Mouse (Mus musculus): Measurements from ENCODE around the gene Elmo3. TPM values are rescaled to one million over a fixed set of nuclear protein-coding genes. Genes with fewer than 3 reads are reported as not detected.

Elmo3 gene
- 1.3 and 1.5 TPM in 2 replicates for polyA plus RNA-seq (2016; fragmentation: Nextera tagmentation; extraction: Ambion mirVana)

GRCm38 (mm10) chr8:105305211-105306145 lies at the start of gene Elmo3:
TSS of gene Elmo3 (plus strand) at chr8:105305601.
- no peaks in the 10 kb centered on the region for H3K27me3 ChIP-seq (ENCODE audit: low read depth, poor library complexity, severe bottlenecking)
- peak; percentile 42 for DNase-seq (ENCODE audit: low spot score)
- H3K36me3 ChIP-seq = peaks cover 95% of the 10 kb centered on the region
- no peaks in the 10 kb centered on the region for H3K9me3 ChIP-seq (replicated peaks)
- WGBS = 9% methylated on average over 30 of the region's 30 CpGs
- H3K4me1 ChIP-seq = peaks cover 14% of the 10 kb centered on the region
- H3K27ac ChIP-seq (replicated peaks) = peak within 1 kb of the TSS; percentile 61
- peak within 1 kb of the TSS; percentile 42 for H3K4me3 ChIP-seq

- H3K27me3 ChIP-seq (ENCODE audit: low read depth, poor library complexity, severe bottlenecking) = peaks cover 81% of the 10 kb centered on the region
- peaks cover 9% of the 10 kb centered on the region for H3K36me3 ChIP-seq
- H3K4me3 ChIP-seq = no peak overlapping the region
- WGBS = 70% methylated on average over 7 of the region's 7 CpGs
- H3K4me1 ChIP-seq = peaks cover 39% of the 10 kb centered on the region
- H3K9me3 ChIP-seq (replicated peaks) = no peaks in the 10 kb centered on the region
- DNase-seq (ENCODE audit: low spot score) = no peak
- no peak overlapping the region for H3K27ac ChIP-seq (replicated peaks)
Observed at GRCm38 (mm10) chr8:105257318-105258114, 47.9 kb upstream of the Elmo3 start.

- no peaks in the 10 kb centered on the region for H3K36me3 ChIP-seq
- WGBS = 1% methylated on average over 55 of the region's 55 CpGs
- no peaks in the 10 kb centered on the region for H3K9me3 ChIP-seq (replicated peaks)
- H3K27me3 ChIP-seq (ENCODE audit: low read depth, poor library complexity, severe bottlenecking) = peaks cover 97% of the 10 kb centered on the region
- H3K4me3 ChIP-seq = peak overlapping the region; percentile 51
- peaks cover 36% of the 10 kb centered on the region for H3K4me1 ChIP-seq
- H3K27ac ChIP-seq (replicated peaks) = no peak overlapping the region
- DNase-seq (ENCODE audit: low spot score) = peak; percentile 69
Observed at GRCm38 (mm10) chr8:105258911-105259720, 46.3 kb upstream of the Elmo3 start.

GRCm38 (mm10) chr8:105259721-105260320 lies 45.6 kb upstream of the Elmo3 start:
- no peaks in the 10 kb centered on the region for H3K9me3 ChIP-seq (replicated peaks)

GRCm38 (mm10) chr8:105260371-105261099 lies 44.9 kb upstream of the Elmo3 start:
- no peaks in the 10 kb centered on the region for H3K36me3 ChIP-seq
- H3K4me3 ChIP-seq = no peak overlapping the region
- peaks cover 100% of the 10 kb centered on the region for H3K27me3 ChIP-seq (ENCODE audit: low read depth, poor library complexity, severe bottlenecking)
- no peaks in the 10 kb centered on the region for H3K9me3 ChIP-seq (replicated peaks)
- WGBS = 63% methylated on average over 7 of the region's 7 CpGs
- no peak for DNase-seq (ENCODE audit: low spot score)
- H3K27ac ChIP-seq (replicated peaks) = no peak overlapping the region
- H3K4me1 ChIP-seq = peaks cover 33% of the 10 kb centered on the region

More at GRCm38 (mm10) chr8:105259721-105260320, 45.6 kb upstream of the Elmo3 start:
- 4% methylated on average over 30 of the region's 30 CpGs for WGBS
- Histone ChIP-seq H3K4me3 (peak overlapping the region; percentile 51), H3K27ac (replicated peaks) (no peak overlapping the region), H3K27me3 (ENCODE audit: low read depth, poor library complexity, severe bottlenecking) (peaks cover 100% of the 10 kb centered on the region), H3K4me1 (peaks cover 37% of the 10 kb centered on the region), H3K36me3 (no peaks in the 10 kb centered on the region)
- DNase-seq (ENCODE audit: low spot score) = peak; percentile 86

GRCm38 (mm10) chr8:105261326-105261980 lies 43.9 kb upstream of the Elmo3 start:
- Histone ChIP-seq H3K4me1 (peaks cover 32% of the 10 kb centered on the region), H3K4me3 (no peak overlapping the region), H3K36me3 (no peaks in the 10 kb centered on the region), H3K9me3 (replicated peaks) (peaks cover 5% of the 10 kb centered on the region), H3K27me3 (ENCODE audit: low read depth, poor library complexity, severe bottlenecking) (peaks cover 100% of the 10 kb centered on the region), H3K27ac (replicated peaks) (no peak overlapping the region)
- WGBS = 86% methylated on average over 12 of the region's 12 CpGs
- no peak for DNase-seq (ENCODE audit: low spot score)

- Histone ChIP-seq H3K4me3 (peak overlapping the region; percentile 62), H3K36me3 (no peaks in the 10 kb centered on the region), H3K9me3 (replicated peaks) (peaks cover 7% of the 10 kb centered on the region), H3K27me3 (ENCODE audit: low read depth, poor library complexity, severe bottlenecking) (peaks cover 100% of the 10 kb centered on the region), H3K4me1 (peaks cover 37% of the 10 kb centered on the region), H3K27ac (replicated peaks) (no peak overlapping the region)
- 38% methylated on average over 16 of the region's 16 CpGs for WGBS
- DNase-seq (ENCODE audit: low spot score) = no peak
Observed at GRCm38 (mm10) chr8:105263244-105263912, 42.0 kb upstream of the Elmo3 start.

GRCm38 (mm10) chr8:105264024-105264982 lies 41.1 kb upstream of the Elmo3 start, which contains the start of the genes Tradd and Fbxl8:
TSS of gene Tradd (minus strand) at chr8:105264609.
TSS of gene Fbxl8 (plus strand) at chr8:105264648.
- H3K27ac ChIP-seq (replicated peaks) = peak within 1 kb of the TSS; percentile 28; the same call in 1 of the 2 replicates
- peaks cover 7% of the 10 kb centered on the region for H3K9me3 ChIP-seq (replicated peaks)
- peaks cover 37% of the 10 kb centered on the region for H3K4me1 ChIP-seq
- H3K27me3 ChIP-seq (ENCODE audit: low read depth, poor library complexity, severe bottlenecking) = peaks cover 100% of the 10 kb centered on the region
- H3K4me3 ChIP-seq = peak within 1 kb of the TSS; percentile 62
- WGBS = 2% methylated on average over 54 of the region's 54 CpGs
- no peaks in the 10 kb centered on the region for H3K36me3 ChIP-seq
- peak; percentile 72 for DNase-seq (ENCODE audit: low spot score)

GRCm38 (mm10) chr8:105265128-105265527 lies 40.3 kb upstream of the Elmo3 start:
- Histone ChIP-seq H3K27ac (replicated peaks) (no peak overlapping the region), H3K27me3 (ENCODE audit: low read depth, poor library complexity, severe bottlenecking) (peaks cover 100% of the 10 kb centered on the region), H3K9me3 (replicated peaks) (peaks cover 7% of the 10 kb centered on the region), H3K4me3 (peak overlapping the region; percentile 62), H3K36me3 (no peaks in the 10 kb centered on the region), H3K4me1 (peaks cover 38% of the 10 kb centered on the region)
- DNase-seq (ENCODE audit: low spot score) = no peak
- 20% methylated on average over 10 of the region's 10 CpGs for WGBS

- Histone ChIP-seq H3K4me3 (peak overlapping the region; percentile 20; the same call in 1 of the 2 replicates), H3K27ac (replicated peaks) (no peak overlapping the region), H3K36me3 (no peaks in the 10 kb centered on the region), H3K9me3 (replicated peaks) (peaks cover 7% of the 10 kb centered on the region), H3K27me3 (ENCODE audit: low read depth, poor library complexity, severe bottlenecking) (peaks cover 100% of the 10 kb centered on the region), H3K4me1 (peaks cover 48% of the 10 kb centered on the region)
- 9% methylated on average over 13 of the region's 13 CpGs for WGBS
- no peak for DNase-seq (ENCODE audit: low spot score)
Observed at GRCm38 (mm10) chr8:105266775-105267174, 38.6 kb upstream of the Elmo3 start.

Measured in midbrain, embryonic 10.5 days (tissue).